Mouse (Mus musculus) forebrain, embryonic 14.5 days (tissue): ENCODE measurements around the gene Aagab. TPM values are rescaled to one million over a fixed set of nuclear protein-coding genes. Genes with fewer than 3 reads are reported as not detected.

Experiments
- ATAC-seq: fragments of 200-750 bp; cut with Nextera tagmentation; 2 replicates; pipeline ENCODE4 v1.8.0; 2017; ENCODE audit warnings: mild to moderate bottlenecking, moderate library complexity
- DNase-seq: peaks from one replicate; pipeline ENCODE4 v3.0.0-alpha.2; 2015; ENCODE audit warnings: low spot score
- H3K27ac ChIP-seq: fragments of 300-500 bp; sonication (generic); 2 replicates; pipeline ENCODE4 v1.5.1; 2014; ENCODE audit warnings: low read depth, mild to moderate bottlenecking, control low read depth, low read length, moderate library complexity
- H3K27me3 ChIP-seq: fragments of 300-500 bp; sonication (generic); replicated peaks from 2 replicates; pipeline ENCODE4 v1.6.1; 2014; ENCODE audit warnings: low read length, control low read depth, mixed read lengths; ENCODE audit not compliant: control insufficient read depth, insufficient read depth
- H3K36me3 ChIP-seq: fragments of 300-500 bp; sonication (generic); 2 replicates; pipeline ENCODE4 v1.6.1; 2014; ENCODE audit warnings: low read length, control low read depth; ENCODE audit not compliant: control insufficient read depth, insufficient read depth
- H3K4me1 ChIP-seq: fragments of 300-500 bp; sonication (generic); 2 replicates; pipeline ENCODE4 v1.6.1; 2014; ENCODE audit warnings: antibody characterized with exemption, low read length, control low read depth; ENCODE audit not compliant: control insufficient read depth, insufficient read depth
- H3K4me2 ChIP-seq: fragments of 300-500 bp; sonication (generic); 2 replicates; pipeline ENCODE4 v1.6.1; 2014; ENCODE audit warnings: mild to moderate bottlenecking, control low read depth, low read length
- H3K4me3 ChIP-seq: fragments of 300-500 bp; sonication (generic); 2 replicates; pipeline ENCODE4 v1.5.1; 2014; ENCODE audit warnings: low read depth, low read length, control low read depth
- H3K9ac ChIP-seq: fragments of 300-500 bp; sonication (generic); 2 replicates; pipeline ENCODE4 v1.6.1; 2014; ENCODE audit warnings: mild to moderate bottlenecking, low read length, control low read depth, moderate library complexity
- H3K9me3 ChIP-seq: fragments of 300-500 bp; sonication (generic); replicated peaks from 2 replicates; pipeline ENCODE4 v1.6.1; 2016; ENCODE audit warnings: low read length, control low read depth, mixed read lengths; ENCODE audit not compliant: control insufficient read depth
- WGBS: fragments of 180-500 bp; shearing (Covaris S2); extraction: QIAGEN DNeasy Blood & Tissue Kit; methylation state at CpG from one replicate; pipeline ENCODE4 v1.1.7; 2014; 5-methylcytosine and 5-hydroxymethylcytosine counted together
- polyA plus RNA-seq: library from polyadenylated mRNA; unstranded; fragments of >200 nt; fragmentation: Nextera tagmentation; extraction: Ambion mirVana; gene quantifications from 2 replicates; pipeline ENCODE4 v1.2.1, GENCODE M21; 2014

The Aagab gene
- 50.1 and 61.6 TPM in 2 replicates for polyA plus RNA-seq

- peak; percentile 100 for ATAC-seq
- Histone ChIP-seq H3K9me3 (no peaks in the 10 kb centered on the region), H3K27me3 (no peaks in the 10 kb centered on the region), H3K9ac (peak within 1 kb of the TSS; percentile 90), H3K36me3 (no peaks in the 10 kb centered on the region), H3K4me2 (peak within 1 kb of the TSS; percentile 72), H3K4me3 (peak within 1 kb of the TSS; percentile 81), H3K4me1 (peaks cover 14% of the 10 kb centered on the region), H3K27ac (peak within 1 kb of the TSS; percentile 65; the same call in 1 of the 2 replicates)
- WGBS, result 2% methylated on average over 64 of the region's 70 CpGs
- DNase-seq, result peak; percentile 97
These were observed at the start of gene Aagab, which contains the start of gene Iqch for GRCm38 (mm10) chr9:63602043-63602939. Gene Aagab, plus strand, starts transcription at chr9:63602660. Gene Iqch, minus strand, starts transcription at chr9:63602493.

GRCm38 (mm10) chr9:63553628-63554027 is 48.8 kb upstream of the Aagab start:
- Histone ChIP-seq H3K27me3 (0 out of 2 replicates have a peak, but pooled peaks cover 7% of the 10 kb centered on the region), H3K27ac (no peak overlapping the region), H3K9me3 (no peaks in the 10 kb centered on the region), H3K36me3 (no peaks in the 10 kb centered on the region), H3K4me3 (no peak overlapping the region), H3K4me2 (no peak overlapping the region), H3K9ac (no peak overlapping the region), H3K4me1 (no peaks in the 10 kb centered on the region)
- DNase-seq, result no peak
- no peak for ATAC-seq
- 74% methylated on average over 3 of the region's 3 CpGs for WGBS

- ATAC-seq, result no peak
These were observed 46.9 kb upstream of the Aagab start for GRCm38 (mm10) chr9:63555460-63555990.

GRCm38 (mm10) chr9:63556316-63556715 is 46.1 kb upstream of the Aagab start:
- Histone ChIP-seq H3K36me3 (no peaks in the 10 kb centered on the region), H3K4me2 (no peak overlapping the region), H3K27ac (no peak overlapping the region), H3K4me3 (no peak overlapping the region), H3K4me1 (no peaks in the 10 kb centered on the region), H3K9me3 (no peaks in the 10 kb centered on the region), H3K27me3 (0 out of 2 replicates have a peak, but pooled peaks cover 3% of the 10 kb centered on the region), H3K9ac (no peak overlapping the region)
- ATAC-seq (no peak), DNase-seq (no peak)
- 91% methylated on average over 1 of the region's 1 CpGs for WGBS

More at GRCm38 (mm10) chr9:63555460-63555990, 46.9 kb upstream of the Aagab start:
- H3K9me3 ChIP-seq, result no peaks in the 10 kb centered on the region
- H3K27ac ChIP-seq, result no peak overlapping the region
- H3K4me3 ChIP-seq, result no peak overlapping the region
- no peak overlapping the region for H3K9ac ChIP-seq
- 0 out of 2 replicates have a peak, but pooled peaks cover 3% of the 10 kb centered on the region for H3K27me3 ChIP-seq
- no peaks in the 10 kb centered on the region for H3K4me1 ChIP-seq
- DNase-seq, result no peak
- no peaks in the 10 kb centered on the region for H3K36me3 ChIP-seq
- no peak overlapping the region for H3K4me2 ChIP-seq
- 73% methylated on average over 3 of the region's 3 CpGs for WGBS

GRCm38 (mm10) chr9:63556933-63557332 is 45.5 kb upstream of the Aagab start:
- no peak overlapping the region for H3K4me2 ChIP-seq
- ATAC-seq, result no peak

GRCm38 (mm10) chr9:63561931-63562330 is 40.5 kb upstream of the Aagab start:
- no peak for DNase-seq
- Histone ChIP-seq H3K4me1 (no peaks in the 10 kb centered on the region; the same call in 1 of the 2 replicates), H3K36me3 (no peaks in the 10 kb centered on the region), H3K9me3 (no peaks in the 10 kb centered on the region), H3K27ac (no peak overlapping the region), H3K27me3 (0 out of 2 replicates have a peak, but pooled peaks cover 3% of the 10 kb centered on the region), H3K9ac (no peak overlapping the region), H3K4me3 (no peak overlapping the region), H3K4me2 (no peak overlapping the region)
- WGBS, result 33% methylated on average over 8 of the region's 8 CpGs
- no peak for ATAC-seq

More at GRCm38 (mm10) chr9:63556933-63557332, 45.5 kb upstream of the Aagab start:
- no peaks in the 10 kb centered on the region for H3K9me3 ChIP-seq
- 0 out of 2 replicates have a peak, but pooled peaks cover 5% of the 10 kb centered on the region for H3K27me3 ChIP-seq
- H3K4me3 ChIP-seq, result no peak overlapping the region
- no peaks in the 10 kb centered on the region for H3K36me3 ChIP-seq
- no peak overlapping the region for H3K9ac ChIP-seq
- H3K27ac ChIP-seq, result no peak overlapping the region
- H3K4me1 ChIP-seq, result no peaks in the 10 kb centered on the region
- 84% methylated on average over 8 of the region's 8 CpGs for WGBS
- DNase-seq, result no peak

GRCm38 (mm10) chr9:63563436-63563835 is 39.0 kb upstream of the Aagab start:
- Histone ChIP-seq H3K9me3 (no peaks in the 10 kb centered on the region), H3K4me1 (no peaks in the 10 kb centered on the region; the same call in 1 of the 2 replicates), H3K9ac (no peak overlapping the region), H3K36me3 (no peaks in the 10 kb centered on the region), H3K27me3 (0 out of 2 replicates have a peak, but pooled peaks cover 3% of the 10 kb centered on the region), H3K27ac (no peak overlapping the region), H3K4me2 (no peak overlapping the region), H3K4me3 (no peak overlapping the region)
- ATAC-seq (no peak), DNase-seq (no peak)
- WGBS, result 88% methylated on average over 2 of the region's 2 CpGs

GRCm38 (mm10) chr9:63568314-63568713 is 34.1 kb upstream of the Aagab start:
- Histone ChIP-seq H3K4me2 (no peak overlapping the region), H3K4me3 (no peak overlapping the region), H3K9me3 (no peaks in the 10 kb centered on the region), H3K27me3 (no peaks in the 10 kb centered on the region), H3K9ac (no peak overlapping the region), H3K36me3 (no peaks in the 10 kb centered on the region), H3K27ac (no peak overlapping the region), H3K4me1 (peaks cover 10% of the 10 kb centered on the region; the same call in 1 of the 2 replicates)
- DNase-seq (no peak), ATAC-seq (no peak; the same call in 1 of the 2 replicates)
- 72% methylated on average over 6 of the region's 6 CpGs for WGBS
